Mouse (Mus musculus) neural tube, embryonic 13.5 days (tissue): Measurements from ENCODE around the gene Tsr2. TPM values are rescaled to one million over a fixed set of nuclear protein-coding genes. Genes with fewer than 3 reads are reported as not detected.
A peak's percentile ranks its signal among the peaks of the same experiment; 100 is the strongest.

Experiments used
- ATAC-seq: fragments of 200-750 bp; cut with Nextera tagmentation; 2 replicates; pipeline ENCODE4 v1.8.0; 2017; ENCODE audit warnings: low read depth, mild to moderate bottlenecking, moderate TSS enrichment, moderate library complexity
- H3K27ac ChIP-seq: fragments of 300-500 bp; sonication (generic); replicated peaks from 2 replicates; pipeline ENCODE4 v1.5.1; 2015; ENCODE audit warnings: moderate library complexity, mild to moderate bottlenecking, inconsistent platforms
- H3K27me3 ChIP-seq: fragments of 300-500 bp; sonication (generic); 2 replicates; pipeline ENCODE4 v1.6.1; 2015; ENCODE audit warnings: mild to moderate bottlenecking, inconsistent platforms
- H3K36me3 ChIP-seq: fragments of 300-500 bp; sonication (generic); 2 replicates; pipeline ENCODE4 v1.6.1; 2015; ENCODE audit warnings: mild to moderate bottlenecking, inconsistent platforms
- H3K4me1 ChIP-seq: fragments of 300-500 bp; sonication (generic); replicated peaks from 2 replicates; pipeline ENCODE4 v1.6.1; 2015; ENCODE audit warnings: inconsistent platforms
- H3K4me2 ChIP-seq: fragments of 300-500 bp; sonication (generic); 2 replicates; pipeline ENCODE4 v1.6.1; 2015; ENCODE audit warnings: inconsistent platforms, mild to moderate bottlenecking, moderate library complexity
- H3K4me3 ChIP-seq: fragments of 300-500 bp; sonication (generic); 2 replicates; pipeline ENCODE4 v1.5.1; 2015; ENCODE audit warnings: mild to moderate bottlenecking, inconsistent platforms
- H3K9ac ChIP-seq: fragments of 300-500 bp; sonication (generic); 2 replicates; pipeline ENCODE4 v1.6.1; 2015; ENCODE audit warnings: moderate library complexity, mild to moderate bottlenecking, inconsistent platforms
- H3K9me3 ChIP-seq: fragments of 300-500 bp; sonication (generic); 2 replicates; pipeline ENCODE4 v1.6.1; 2016; ENCODE audit warnings: inconsistent platforms
- WGBS: fragments of 180-500 bp; shearing (Covaris S2); methylation state at CpG from one replicate; pipeline ENCODE4 v1.1.7; 2015; 5-methylcytosine and 5-hydroxymethylcytosine counted together
- polyA plus RNA-seq: library from polyadenylated mRNA; unstranded; fragments of >200 nt; fragmentation: Nextera tagmentation; extraction: Ambion mirVana; gene quantifications from 2 replicates; pipeline ENCODE4 v1.2.1, GENCODE M21; 2015

Tsr2 gene
- 35.6 and 38.0 TPM in 2 replicates for polyA plus RNA-seq

- peak; percentile 89 for ATAC-seq
- Histone ChIP-seq H3K4me1 (peaks cover 11% of the 10 kb centered on the region), H3K36me3 (no peaks in the 10 kb centered on the region), H3K9me3 (no peaks in the 10 kb centered on the region), H3K27ac (peak within 1 kb of the TSS; percentile 38; the same call in 1 of the 2 replicates), H3K9ac (peak within 1 kb of the TSS; percentile 75), H3K4me3 (peak within 1 kb of the TSS; percentile 63), H3K4me2 (peak within 1 kb of the TSS; percentile 62), H3K27me3 (no peaks in the 10 kb centered on the region)
- WGBS = 31% methylated on average over 35 of the region's 35 CpGs
Observed at GRCm38 (mm10) chrX:151096171-151097058, at the start of gene Tsr2. Tsr2 (minus strand) TSS chrX:151096543.

GRCm38 (mm10) chrX:151132785-151133184, 36.4 kb upstream of the Tsr2 start:
- H3K4me2 ChIP-seq = no peak overlapping the region
- H3K27ac ChIP-seq = no peak overlapping the region
- ATAC-seq = no peak
- no peaks in the 10 kb centered on the region for H3K9me3 ChIP-seq
- H3K27me3 ChIP-seq = no peaks in the 10 kb centered on the region
- 25% methylated on average over 10 of the region's 10 CpGs for WGBS
- no peak overlapping the region for H3K4me3 ChIP-seq
- H3K9ac ChIP-seq = no peak overlapping the region
- H3K4me1 ChIP-seq = no peaks in the 10 kb centered on the region
- H3K36me3 ChIP-seq = no peaks in the 10 kb centered on the region

GRCm38 (mm10) chrX:151130493-151130892, 34.1 kb upstream of the Tsr2 start:
- no peak for ATAC-seq
- no peak overlapping the region for H3K4me2 ChIP-seq
- H3K36me3 ChIP-seq = no peaks in the 10 kb centered on the region
- 75% methylated on average over 3 of the region's 3 CpGs for WGBS
- no peaks in the 10 kb centered on the region for H3K27me3 ChIP-seq
- H3K4me1 ChIP-seq = no peaks in the 10 kb centered on the region
- H3K9me3 ChIP-seq = no peaks in the 10 kb centered on the region
- no peak overlapping the region for H3K27ac ChIP-seq
- H3K4me3 ChIP-seq = no peak overlapping the region
- no peak overlapping the region for H3K9ac ChIP-seq

- no peak overlapping the region for H3K9ac ChIP-seq
- H3K4me1 ChIP-seq = no peaks in the 10 kb centered on the region
- ATAC-seq = no peak
- H3K36me3 ChIP-seq = no peaks in the 10 kb centered on the region
- 76% methylated on average over 2 of the region's 2 CpGs for WGBS
- no peak overlapping the region for H3K4me2 ChIP-seq
- no peak overlapping the region for H3K4me3 ChIP-seq
- no peaks in the 10 kb centered on the region for H3K27me3 ChIP-seq
- H3K9me3 ChIP-seq = no peaks in the 10 kb centered on the region
- no peak overlapping the region for H3K27ac ChIP-seq
Observed at GRCm38 (mm10) chrX:151123933-151124332, 27.6 kb upstream of the Tsr2 start.

GRCm38 (mm10) chrX:151117432-151117831, 21.1 kb upstream of the Tsr2 start:
- no peak overlapping the region for H3K27ac ChIP-seq
- no peaks in the 10 kb centered on the region for H3K36me3 ChIP-seq
- no peaks in the 10 kb centered on the region for H3K4me1 ChIP-seq
- peak; percentile 75; the same call in 1 of the 2 replicates for ATAC-seq
- no peak overlapping the region for H3K4me3 ChIP-seq
- H3K9ac ChIP-seq = no peak overlapping the region
- no peak overlapping the region for H3K4me2 ChIP-seq
- WGBS = 10% methylated on average over 2 of the region's 2 CpGs
- H3K9me3 ChIP-seq = no peaks in the 10 kb centered on the region
- H3K27me3 ChIP-seq = peaks cover 6% of the 10 kb centered on the region; the same call in 1 of the 2 replicates

GRCm38 (mm10) chrX:151116795-151117194, 20.5 kb upstream of the Tsr2 start:
- H3K4me1 ChIP-seq = no peaks in the 10 kb centered on the region
- no peak overlapping the region for H3K27ac ChIP-seq
- WGBS = 15% methylated on average over 7 of the region's 7 CpGs
- H3K9ac ChIP-seq = no peak overlapping the region
- H3K4me2 ChIP-seq = no peak overlapping the region
- H3K27me3 ChIP-seq = peaks cover 6% of the 10 kb centered on the region; the same call in 1 of the 2 replicates
- ATAC-seq = peak; percentile 59; the same call in 1 of the 2 replicates
- no peaks in the 10 kb centered on the region for H3K9me3 ChIP-seq
- H3K4me3 ChIP-seq = no peak overlapping the region
- no peaks in the 10 kb centered on the region for H3K36me3 ChIP-seq

GRCm38 (mm10) chrX:151107301-151108067, 11.1 kb upstream of the Tsr2 start:
- peak; percentile 91 for ATAC-seq
- Histone ChIP-seq H3K9me3 (no peaks in the 10 kb centered on the region), H3K27me3 (no peaks in the 10 kb centered on the region), H3K4me3 (no peak overlapping the region), H3K36me3 (no peaks in the 10 kb centered on the region), H3K9ac (no peak overlapping the region), H3K27ac (peak overlapping the region; percentile 64; the same call in 1 of the 2 replicates), H3K4me2 (no peak overlapping the region), H3K4me1 (0 out of 2 replicates have a peak, but pooled peaks cover 4% of the 10 kb centered on the region)
- 48% methylated on average over 7 of the region's 7 CpGs for WGBS

- Histone ChIP-seq H3K4me2 (no peak overlapping the region), H3K4me1 (no peaks in the 10 kb centered on the region), H3K27me3 (no peaks in the 10 kb centered on the region), H3K4me3 (no peak overlapping the region), H3K27ac (no peak overlapping the region), H3K9ac (no peak overlapping the region), H3K36me3 (peaks cover 52% of the 10 kb centered on the region), H3K9me3 (no peaks in the 10 kb centered on the region)
- no peak for ATAC-seq
- 79% methylated on average over 1 of the region's 1 CpGs for WGBS
Observed at GRCm38 (mm10) chrX:151087418-151087817, 8.9 kb downstream of the Tsr2 start.

GRCm38 (mm10) chrX:151085599-151085998, 10.7 kb downstream of the Tsr2 start:
- Histone ChIP-seq H3K4me2 (no peak overlapping the region), H3K9me3 (no peaks in the 10 kb centered on the region), H3K4me3 (no peak overlapping the region), H3K36me3 (peaks cover 55% of the 10 kb centered on the region), H3K9ac (no peak overlapping the region), H3K27ac (no peak overlapping the region), H3K27me3 (no peaks in the 10 kb centered on the region), H3K4me1 (no peaks in the 10 kb centered on the region)
- no peak for ATAC-seq
- 85% methylated on average over 2 of the region's 2 CpGs for WGBS

- WGBS = 56% methylated on average over 4 of the region's 4 CpGs
- Histone ChIP-seq H3K4me3 (no peak overlapping the region), H3K9me3 (no peaks in the 10 kb centered on the region), H3K4me1 (no peaks in the 10 kb centered on the region), H3K36me3 (peaks cover 47% of the 10 kb centered on the region), H3K27me3 (no peaks in the 10 kb centered on the region), H3K9ac (no peak overlapping the region), H3K4me2 (no peak overlapping the region), H3K27ac (no peak overlapping the region)
- ATAC-seq = peak; percentile 40; the same call in 1 of the 2 replicates
Observed at GRCm38 (mm10) chrX:151076941-151077485, 19.3 kb downstream of the Tsr2 start.

GRCm38 (mm10) chrX:151076007-151076406, 20.3 kb downstream of the Tsr2 start:
- no peak overlapping the region for H3K27ac ChIP-seq
- H3K4me3 ChIP-seq = no peak overlapping the region
- peaks cover 53% of the 10 kb centered on the region for H3K36me3 ChIP-seq
- H3K9ac ChIP-seq = no peak overlapping the region
- ATAC-seq = no peak
- 91% methylated on average over 5 of the region's 5 CpGs for WGBS
- H3K27me3 ChIP-seq = no peaks in the 10 kb centered on the region
- H3K4me1 ChIP-seq = no peaks in the 10 kb centered on the region
- H3K9me3 ChIP-seq = no peaks in the 10 kb centered on the region
- H3K4me2 ChIP-seq = no peak overlapping the region

GRCm38 (mm10) chrX:151067876-151068275, 28.5 kb downstream of the Tsr2 start:
- Histone ChIP-seq H3K4me3 (no peak overlapping the region), H3K27me3 (no peaks in the 10 kb centered on the region), H3K27ac (no peak overlapping the region), H3K4me2 (no peak overlapping the region), H3K9ac (no peak overlapping the region), H3K9me3 (no peaks in the 10 kb centered on the region), H3K4me1 (no peaks in the 10 kb centered on the region), H3K36me3 (peaks cover 46% of the 10 kb centered on the region)
- 93% methylated on average over 5 of the region's 5 CpGs for WGBS
- ATAC-seq = no peak
